Mouse (Mus musculus): ENCODE results near the gene Hes7.

- no peak for TF ChIP-seq CTCF (IDR thresholded peaks at IDR 0.05 in 2 of 3, conservative IDR thresholded peaks at IDR 0.05 in 1 of 3; ENCODE audit: control insufficient read depth in 1 of 3, insufficient read depth in 1 of 3, low read depth in 2 of 3, low read length in 3 of 3, poor library complexity in 1 of 3, severe bottlenecking in 1 of 3)
- no peak; the same call in 1 of the 2 replicates for TF ChIP-seq ZMIZ1 (IDR thresholded peaks at IDR 0.05; ENCODE audit: low read depth, low read length)
- TF ChIP-seq POLR2A (IDR thresholded peaks at IDR 0.05; ENCODE audit: control insufficient read depth in 1 of 2, insufficient read depth in 1 of 2, low read depth in 1 of 2, low read length in 2 of 2, poor library complexity in 1 of 2): peak; percentile 38 to 62; a peak in 3 of 4 replicates
- TF ChIP-seq NRF1 (IDR thresholded peaks at IDR 0.05; ENCODE audit: insufficient read depth, low read depth, low read length, poor library complexity, severe bottlenecking): peak; percentile 96
Observed at GRCm38 (mm10) chr11:69094697-69095429, 25.3 kb upstream of the Hes7 start, which contains the start of gene Per1.
